Mouse (Mus musculus) ovary, postnatal 10 days (tissue): ENCODE measurements around the gene 1700021F05Rik.

ENCODE experiments used
- DNase-seq: peaks from one replicate; pipeline ENCODE4 v3.0.0; 2022; ENCODE audit warnings: low spot score

1700021F05Rik gene

DNA sequence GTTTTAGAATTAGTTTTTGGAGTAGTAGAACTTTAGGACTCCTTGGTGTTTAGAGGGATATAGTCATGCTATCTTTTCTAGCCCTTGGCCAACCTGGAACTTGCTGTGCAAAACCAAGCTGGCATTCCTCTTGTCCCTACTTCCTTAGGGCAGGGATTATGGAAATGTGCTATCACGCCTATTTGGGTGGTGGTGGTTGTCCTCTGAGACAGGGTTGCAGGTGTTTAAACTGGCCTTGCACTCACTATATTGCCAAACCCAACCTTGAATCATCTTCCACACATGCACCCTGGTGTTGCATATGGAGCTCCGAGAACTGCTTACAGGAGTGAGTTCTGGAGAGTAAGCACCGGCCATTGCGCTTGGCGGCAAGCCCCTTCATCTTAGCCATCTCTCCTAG is 58.8 kb downstream of the 1700021F05Rik start:
- no peak for DNase-seq

DNA sequence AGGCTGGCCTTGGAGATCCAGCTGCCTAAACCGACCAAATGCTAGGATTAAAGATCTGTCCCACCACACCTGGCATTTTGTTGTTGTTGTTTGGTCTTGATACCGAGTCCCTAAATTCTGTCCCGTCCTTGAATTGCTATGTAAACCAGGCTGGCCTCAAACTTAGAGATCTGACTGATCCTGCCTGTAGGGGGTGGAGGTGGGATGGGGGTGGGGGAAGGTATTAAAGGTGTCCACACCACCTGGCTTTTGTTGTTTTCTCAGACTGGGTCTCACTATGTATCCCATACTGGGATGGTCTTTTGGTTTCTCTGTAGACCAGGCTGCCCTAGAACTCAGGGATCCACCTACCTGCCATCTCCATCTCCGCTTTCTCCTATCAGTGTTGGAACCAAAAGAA is 59.6 kb downstream of the 1700021F05Rik start:
- no peak for DNase-seq

DNA sequence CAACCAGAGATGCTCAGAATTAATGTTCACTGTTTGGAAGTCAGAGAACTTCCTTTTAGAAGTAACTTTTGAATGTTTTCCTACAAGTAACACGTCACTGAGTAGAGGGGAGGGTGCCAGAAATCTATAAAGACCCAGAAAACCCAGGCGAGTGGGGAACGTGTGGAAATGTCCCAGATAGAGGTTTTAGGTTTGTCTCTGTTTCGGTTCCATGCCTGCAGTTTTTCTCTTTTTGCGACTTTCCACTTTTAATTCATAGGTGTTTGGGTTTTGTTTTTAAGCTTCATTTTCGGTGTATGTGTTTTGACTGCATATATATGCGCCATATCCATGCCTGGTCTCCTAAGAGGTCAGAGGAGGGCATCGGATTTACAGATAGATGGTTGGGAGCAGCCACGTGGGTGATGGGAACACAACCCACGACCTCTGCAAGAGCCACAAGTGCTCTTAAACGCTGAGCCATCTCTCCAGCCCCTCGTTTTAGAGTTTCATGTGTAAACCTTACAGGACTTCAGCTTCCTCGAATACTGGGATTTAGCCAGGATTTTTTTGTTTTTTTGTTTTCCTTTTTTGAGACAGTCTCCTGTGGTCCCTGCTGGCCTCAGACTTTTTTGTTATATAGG is 60.5 kb downstream of the 1700021F05Rik start:
- no peak for DNase-seq

DNA sequence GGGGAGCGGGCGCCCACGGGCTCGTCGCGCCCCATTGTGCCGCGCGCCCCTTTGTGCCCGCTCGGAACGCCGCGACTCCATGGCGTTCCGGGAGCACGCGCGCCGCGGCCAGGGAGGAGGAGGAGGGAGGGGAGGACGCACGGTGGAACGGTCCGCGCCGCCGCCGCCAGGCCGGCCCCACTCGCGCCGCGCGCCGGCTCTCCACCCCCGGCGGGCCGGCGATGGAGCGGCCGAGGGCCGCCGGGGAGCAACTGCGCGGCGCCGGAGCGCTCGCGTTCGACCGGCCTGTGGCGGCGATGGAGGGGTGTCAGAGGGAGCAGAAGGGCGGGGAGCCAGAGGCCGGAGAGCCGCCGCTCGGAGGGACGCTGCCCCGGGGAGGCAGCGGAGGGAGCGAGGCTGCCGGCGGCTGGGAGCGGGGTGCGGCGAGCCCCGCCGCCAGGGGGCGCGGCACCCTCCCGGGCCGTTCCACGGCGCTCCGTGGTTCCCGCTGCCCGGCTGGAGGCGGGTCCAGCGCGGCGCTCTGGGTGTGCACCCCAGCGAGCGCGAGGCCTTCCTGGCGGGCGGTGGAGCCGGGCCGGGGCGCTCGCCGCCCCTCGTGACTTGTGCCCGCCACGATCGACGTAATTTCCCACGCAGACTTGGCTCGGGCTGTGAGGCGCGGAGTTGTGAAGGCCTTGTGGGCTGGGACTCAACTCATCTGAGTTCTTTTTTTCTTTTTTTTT is 61.2 kb downstream of the 1700021F05Rik start:
- peak; percentile 63 for DNase-seq

DNA sequence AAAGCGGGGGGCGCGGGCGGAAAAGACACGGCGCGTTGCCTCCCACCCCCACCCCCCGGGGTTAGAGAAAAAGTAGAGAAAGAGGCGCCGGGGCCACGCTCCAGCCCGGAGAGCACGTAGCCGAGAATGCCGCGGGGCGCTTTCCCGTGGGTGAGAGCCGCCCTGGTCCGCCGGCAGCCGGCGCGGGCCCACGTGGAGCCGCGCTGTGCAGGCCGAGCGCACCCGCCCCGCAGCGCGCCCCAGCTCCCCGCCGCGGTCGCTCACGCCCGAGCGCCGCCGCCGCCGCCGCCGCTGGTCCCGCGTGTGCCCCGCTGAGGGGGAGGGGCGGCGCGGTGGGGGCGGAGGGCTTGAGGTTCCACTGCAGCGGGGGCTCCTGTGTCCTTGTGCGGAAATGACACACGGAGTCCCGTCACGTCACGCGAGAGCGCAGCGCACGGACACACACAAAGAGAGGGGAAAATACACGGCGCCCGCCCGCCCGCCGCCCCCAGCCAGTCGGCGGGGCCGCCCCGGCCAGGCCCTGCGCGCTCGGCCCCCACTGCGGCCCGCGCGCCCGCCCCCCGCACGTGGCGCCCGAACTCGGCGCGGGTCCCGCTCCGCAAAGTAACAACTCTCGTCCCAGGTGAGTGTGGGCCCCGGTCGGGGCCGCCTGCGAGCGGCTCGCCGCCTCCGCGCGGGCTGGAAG is 61.9 kb downstream of the 1700021F05Rik start, which contains the start of gene Bend3:
TSS of gene Bend3 (plus strand) at position 81 of the 685 bp plus-strand sequence.
- DNase-seq = peak; percentile 29

DNA sequence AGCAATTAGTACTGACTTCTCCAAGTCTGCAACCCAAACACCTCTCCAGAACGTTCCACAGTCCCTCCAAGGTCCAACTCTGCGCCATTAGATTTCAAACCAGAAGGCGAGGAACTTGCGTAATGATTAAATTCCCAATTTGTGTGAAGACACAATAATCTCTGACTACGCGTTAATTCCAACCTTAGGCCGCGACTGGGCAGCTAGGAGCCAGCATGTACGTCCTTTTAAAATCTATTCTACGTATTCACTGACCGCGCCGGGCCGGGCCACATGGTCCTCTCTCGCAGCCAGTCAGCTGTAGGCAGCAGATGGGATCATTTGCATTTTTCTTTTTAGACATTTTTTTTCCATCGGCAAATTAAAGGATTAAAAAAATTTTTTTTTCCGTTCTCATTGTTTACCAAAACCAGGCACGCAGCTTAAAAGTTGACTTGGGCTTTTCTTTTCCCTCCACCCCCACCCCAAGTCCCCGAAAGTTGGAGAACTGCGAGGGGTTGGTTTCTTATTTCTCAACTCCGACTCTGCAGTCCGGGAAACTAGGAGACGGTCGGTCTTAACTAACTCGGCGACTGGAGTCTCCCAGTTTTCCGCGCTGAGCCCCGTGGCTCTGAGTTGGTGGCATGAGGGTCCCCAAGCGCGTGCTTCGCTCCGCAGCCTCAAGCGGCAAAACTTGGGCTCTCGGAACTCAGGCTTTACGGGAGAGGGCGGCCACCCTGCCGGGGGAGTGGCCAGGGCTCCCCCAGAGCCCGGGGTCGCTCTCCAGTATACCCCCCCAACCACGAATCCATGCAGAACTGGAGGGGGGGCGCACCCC is 62.7 kb downstream of the 1700021F05Rik start:
- DNase-seq = peak; percentile 30

DNA sequence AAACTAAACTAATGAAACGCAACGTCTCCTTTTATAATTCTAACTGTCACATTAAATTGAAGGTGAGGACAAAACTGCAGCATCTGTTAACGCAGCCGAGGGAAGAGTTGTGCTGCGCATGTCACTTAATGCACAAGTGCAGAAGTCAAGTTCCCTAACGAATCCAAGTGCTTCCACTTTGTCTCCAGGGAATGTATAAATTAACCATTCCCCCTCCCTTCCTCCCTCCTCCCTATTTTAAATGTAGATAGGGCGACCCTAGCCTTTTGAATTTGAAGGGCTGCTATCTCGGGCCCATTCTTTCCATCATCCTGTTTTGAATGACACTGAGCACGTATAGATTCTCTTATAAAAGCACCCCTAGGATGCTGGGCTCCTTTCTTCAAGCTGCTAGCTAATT is 63.3 kb downstream of the 1700021F05Rik start:
- DNase-seq = no peak

DNA sequence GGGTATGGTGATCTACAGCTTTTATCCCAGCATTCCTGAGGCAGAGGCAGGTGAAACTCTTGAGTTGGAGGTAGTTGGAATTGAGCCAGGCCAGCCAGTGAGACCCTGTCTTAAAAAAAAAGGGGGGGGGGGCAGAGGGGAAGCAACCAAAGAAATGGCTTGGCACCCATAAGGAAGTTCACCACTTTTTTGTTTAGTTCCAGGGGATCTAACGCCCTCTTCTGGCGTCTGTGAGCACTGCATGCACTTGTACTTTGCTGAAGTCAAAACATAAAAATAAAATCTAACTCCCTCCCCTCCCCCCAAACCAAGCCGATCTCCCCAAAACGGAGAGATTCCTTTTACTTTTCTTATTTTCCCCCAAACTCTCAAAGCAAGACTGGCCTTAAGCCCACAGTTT is 65.4 kb downstream of the 1700021F05Rik start:
- no peak for DNase-seq
